Mouse (Mus musculus) ZHBTc4 (cell line): ENCODE measurements around the gene Hal.
A peak's percentile ranks its signal among the peaks of the same experiment; 100 is the strongest.
"Not testable (repeated sequence)": the region's sequence is repeated elsewhere in the genome, so short reads cannot be mapped to it uniquely, and the experiment has no call there.

Experiments used
- DNase-seq: peaks from one replicate; pipeline ENCODE4 v3.0.0-alpha.2; 2011; ENCODE audit warnings: low read depth, low spot score

Hal gene

GRCm38 (mm10) chr10:93515927-93516326 lies 27.4 kb downstream of the Hal start:
- no peak for DNase-seq

DNA sequence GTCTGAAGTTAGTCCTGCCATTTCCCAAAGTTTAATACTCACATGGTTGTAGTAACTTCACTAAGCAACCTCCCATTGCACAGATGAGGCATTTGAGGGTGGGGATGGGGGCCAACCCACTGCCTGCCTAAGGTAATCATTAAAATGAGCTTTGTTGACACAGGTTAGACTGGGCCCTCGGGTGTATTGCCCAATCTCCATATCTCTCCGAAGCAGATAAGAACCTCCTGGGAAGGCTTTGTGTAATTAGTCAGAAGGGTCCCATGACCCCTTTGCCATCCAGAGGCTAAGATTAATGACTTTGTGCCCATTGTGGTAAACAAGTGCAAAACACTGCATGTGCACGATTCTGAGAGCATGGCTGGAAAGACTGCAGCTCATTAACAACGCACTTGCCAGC lies 29.2 kb downstream of the Hal start:
- DNase-seq, result no peak

DNA sequence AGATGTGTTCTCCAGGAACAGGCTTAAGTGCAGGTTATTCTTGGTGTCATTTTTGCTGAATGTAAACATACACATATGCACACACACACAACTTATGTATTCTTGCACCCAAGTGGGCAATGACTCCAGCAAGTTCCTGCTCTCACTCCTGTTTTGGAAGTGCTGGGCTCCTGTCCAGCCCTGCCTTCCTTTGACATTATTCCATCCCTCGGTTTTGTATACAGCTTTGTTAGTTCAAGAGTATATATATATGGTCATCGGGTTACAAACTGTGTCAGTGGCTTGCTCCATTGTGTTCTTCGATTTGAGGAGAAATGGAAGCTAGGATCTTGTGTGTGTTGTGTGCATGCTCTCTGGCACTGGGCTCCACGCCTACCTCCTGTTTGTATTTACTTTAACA lies 29.6 kb downstream of the Hal start:
- DNase-seq, result no peak

DNA sequence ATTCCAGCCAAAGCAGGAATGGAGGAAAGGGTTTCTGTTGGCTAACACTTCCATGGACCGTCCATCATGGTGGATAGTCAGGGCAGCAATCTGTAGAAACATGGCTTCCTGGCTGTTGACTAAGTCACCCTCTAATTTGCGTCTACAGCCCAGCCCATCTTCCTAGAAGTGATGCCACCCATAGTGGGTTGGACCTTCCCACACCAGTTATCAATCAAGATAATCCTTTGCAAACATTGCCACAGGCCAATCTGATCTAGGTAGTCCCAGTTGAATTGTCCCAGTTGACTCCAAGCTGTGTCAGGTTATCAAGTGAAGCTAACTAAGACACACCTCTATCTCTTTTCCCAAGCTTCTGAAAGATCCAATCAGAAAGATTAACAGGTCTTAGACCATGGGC lies 30.1 kb downstream of the Hal start:
- DNase-seq, result no peak

DNA sequence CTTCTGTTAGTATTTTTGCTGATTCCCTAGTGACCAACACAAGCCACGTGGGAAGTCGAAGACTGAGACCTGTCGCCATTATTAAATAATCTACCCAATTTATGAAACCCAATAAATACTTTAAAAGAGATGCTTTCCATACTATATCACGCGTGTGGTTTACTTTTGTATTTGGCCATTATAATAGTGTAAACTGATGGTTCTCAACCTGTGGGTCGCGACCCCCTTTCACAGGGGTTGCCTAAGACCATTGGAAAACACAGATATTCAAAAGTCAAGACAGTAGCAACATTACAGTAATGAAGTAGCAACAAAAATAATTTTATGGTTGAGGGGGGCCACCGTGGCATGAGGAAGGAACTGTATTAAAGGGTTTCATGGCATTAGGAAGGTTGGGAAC lies 30.6 kb downstream of the Hal start:
- DNase-seq, result no peak

DNA sequence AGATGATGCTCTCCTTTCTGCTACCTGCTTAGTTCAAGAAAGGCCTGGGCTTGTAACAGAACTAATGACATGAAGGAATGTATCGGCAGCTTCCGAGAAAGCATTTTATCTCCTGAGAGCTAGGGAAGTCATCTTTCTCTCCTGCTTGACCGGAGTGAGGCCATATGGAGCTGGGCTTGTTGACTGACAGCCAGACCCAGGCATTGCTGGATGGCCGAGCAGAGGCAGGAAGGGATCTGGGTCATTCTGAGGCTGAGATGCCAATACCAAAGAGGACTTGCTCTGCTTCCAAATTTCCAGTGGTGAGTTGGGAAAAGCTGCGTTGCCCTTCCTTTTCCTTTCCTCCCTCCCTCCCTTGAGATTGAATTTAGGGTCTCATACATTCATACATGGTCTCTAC lies 31.2 kb downstream of the Hal start:
- no peak for DNase-seq

DNA sequence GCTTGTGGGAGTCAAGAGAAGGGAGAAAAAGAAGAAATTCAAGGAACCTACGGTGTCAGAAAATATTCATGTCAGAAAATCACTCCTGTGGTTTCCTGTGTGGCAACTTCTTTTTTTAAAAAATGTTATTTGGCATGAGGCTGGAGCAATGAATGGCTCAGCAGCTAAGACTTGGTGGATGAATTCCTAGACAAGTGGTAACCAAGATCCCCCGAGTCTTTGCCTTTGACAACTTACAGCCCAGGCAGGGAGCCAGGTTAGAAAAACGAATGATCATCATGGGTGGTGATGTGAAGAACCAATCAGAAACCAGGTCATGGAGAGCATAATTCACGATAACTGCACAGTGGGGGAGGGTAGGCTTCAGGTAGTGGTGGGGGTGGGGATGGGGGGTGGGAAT lies 32.4 kb downstream of the Hal start:
- DNase-seq, result no peak

- no peak for DNase-seq
These were observed 36.8 kb downstream of the Hal start for GRCm38 (mm10) chr10:93525329-93525728.

DNA sequence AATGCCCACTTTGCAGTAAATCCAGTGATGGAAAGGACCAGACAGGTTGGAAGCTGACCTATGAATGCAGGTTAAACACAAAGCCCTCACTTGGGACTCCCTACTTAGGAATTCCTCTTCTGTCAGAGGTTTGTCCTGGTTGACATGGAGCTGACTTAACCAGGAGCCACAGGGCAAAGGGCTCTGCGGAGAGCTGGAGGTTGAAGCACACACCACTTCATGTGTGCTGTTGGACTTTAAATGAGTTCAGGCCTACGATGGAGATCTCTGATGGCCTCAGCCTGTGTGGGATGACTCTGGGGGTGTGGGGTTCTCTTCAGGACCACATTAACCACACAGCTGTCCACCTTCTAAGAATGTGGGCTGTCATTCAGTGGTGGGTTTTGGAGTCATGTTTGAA lies 49.7 kb downstream of the Hal start:
- no peak for DNase-seq

DNA sequence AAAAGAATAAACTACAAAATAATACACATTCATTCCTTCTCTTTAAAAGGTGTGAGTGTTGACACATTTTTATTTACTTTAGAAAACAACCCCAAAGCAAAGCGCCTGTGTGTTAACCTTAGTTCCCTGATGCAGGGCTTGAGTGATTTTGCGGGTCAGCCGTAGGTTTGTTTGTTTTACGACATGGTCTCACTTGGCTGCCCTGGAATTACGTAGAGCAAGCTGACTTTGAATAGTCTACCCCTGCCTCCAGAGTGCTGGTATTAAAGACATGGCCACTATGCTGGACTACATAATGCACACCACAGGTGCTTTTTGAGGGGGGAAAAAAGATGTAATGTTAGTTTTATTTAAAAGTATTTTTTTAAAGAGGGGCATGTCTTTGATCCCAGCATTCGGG lies 50.2 kb downstream of the Hal start:
- no peak for DNase-seq

DNA sequence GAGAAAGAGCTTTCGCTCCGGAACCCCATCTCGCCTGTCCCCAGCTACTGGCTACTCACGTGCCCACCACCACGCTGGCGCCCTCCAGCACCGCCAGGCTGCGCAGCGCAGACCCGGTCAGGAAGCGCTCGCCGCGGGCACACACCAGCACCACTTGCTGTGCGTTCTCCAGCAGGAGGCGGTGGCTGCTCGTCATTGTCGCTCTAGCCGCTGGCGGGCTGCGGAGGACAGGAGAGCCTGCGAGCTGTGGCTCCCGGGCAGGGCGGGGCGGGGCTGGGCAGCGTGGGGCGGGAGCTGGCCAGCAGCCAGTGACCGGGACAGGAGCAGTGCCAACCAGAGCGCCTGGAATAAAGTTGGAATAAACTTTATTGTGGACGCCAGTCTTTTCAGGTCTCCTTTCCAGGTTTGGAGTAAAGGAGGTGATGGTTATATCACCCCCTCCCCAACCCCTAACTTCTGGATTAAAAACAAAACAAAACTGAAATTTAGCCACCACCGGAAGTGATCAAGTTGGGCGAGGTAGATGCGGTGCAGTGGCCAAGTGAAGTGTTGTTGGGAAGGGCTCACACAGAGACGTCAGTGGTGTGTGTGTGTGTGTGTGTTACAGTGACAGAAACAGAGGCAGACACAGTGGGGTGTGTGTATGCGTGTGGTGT lies 51.3 kb downstream of the Hal start, which contains the start of gene Amdhd1:
Amdhd1 (minus strand) TSS at position 259 of the 656 bp plus-strand sequence.
- peak; percentile 84 for DNase-seq

- peak; percentile 36 for DNase-seq
These were observed 52.1 kb downstream of the Hal start, which contains the start of gene Ccdc38 for GRCm38 (mm10) chr10:93540431-93541210. Gene Ccdc38, plus strand, starts transcription at chr10:93540632.

- DNase-seq, result no peak
These were observed 53.0 kb downstream of the Hal start for GRCm38 (mm10) chr10:93541585-93541984.

GRCm38 (mm10) chr10:93542356-93542755 lies 53.8 kb downstream of the Hal start:
- DNase-seq, result peak; percentile 88

GRCm38 (mm10) chr10:93543176-93543575 lies 54.6 kb downstream of the Hal start:
- DNase-seq, result no peak

DNA sequence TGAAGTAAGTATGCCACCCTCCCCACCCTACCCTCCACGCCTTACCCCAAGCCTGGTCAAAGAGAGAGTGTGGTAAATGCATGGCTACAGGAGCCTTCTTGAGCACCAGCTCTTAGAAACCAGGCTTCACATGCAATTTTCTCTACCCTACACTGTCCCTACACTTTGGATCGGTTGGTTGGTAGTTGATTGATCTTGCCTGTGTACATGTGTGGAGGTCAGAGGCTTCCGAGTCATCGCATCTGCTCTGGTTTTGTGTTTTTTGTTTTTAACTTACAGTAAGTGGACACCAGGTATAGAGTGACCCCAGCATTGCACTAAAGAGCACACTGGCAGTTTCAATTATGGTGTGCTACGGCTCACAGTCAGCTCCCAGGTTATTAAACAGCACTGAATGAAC lies 55.6 kb downstream of the Hal start:
- no peak for DNase-seq

GRCm38 (mm10) chr10:93547741-93548270 lies 59.2 kb downstream of the Hal start:
- no peak for DNase-seq

- peak; percentile 91 for DNase-seq
These were observed 60.4 kb downstream of the Hal start for GRCm38 (mm10) chr10:93548991-93549390.

GRCm38 (mm10) chr10:93549821-93550220 lies 61.3 kb downstream of the Hal start:
- DNase-seq, result peak; percentile 47

DNA sequence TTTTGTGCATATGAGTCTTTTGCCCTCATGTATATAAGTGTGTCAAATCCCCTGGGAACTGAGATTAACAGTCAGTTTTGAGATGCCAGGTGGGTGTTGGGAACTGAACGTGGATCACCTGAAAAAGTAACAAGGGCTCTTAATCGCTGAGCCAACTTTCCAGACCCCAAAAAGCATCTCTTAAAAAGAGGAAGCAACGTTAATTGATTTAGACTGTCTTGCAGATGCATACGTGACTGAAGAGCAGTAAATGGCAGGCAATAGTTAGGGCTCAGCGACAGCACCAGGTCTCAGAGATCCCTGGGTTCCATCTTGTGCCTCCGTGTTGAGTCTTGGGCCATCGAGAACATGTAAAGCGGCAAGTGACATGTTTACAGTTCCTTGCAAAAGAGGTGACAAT lies 64.0 kb downstream of the Hal start:
- DNase-seq, result no peak

GRCm38 (mm10) chr10:93557971-93558370 lies 69.4 kb downstream of the Hal start:
- not testable (repeated sequence) for DNase-seq

- DNase-seq, result peak; percentile 54
These were observed 71.2 kb downstream of the Hal start for GRCm38 (mm10) chr10:93559786-93560185.
